Comparison of ENCODE assay signal across 22 mouse cellular contexts in the genomic region with DNA sequence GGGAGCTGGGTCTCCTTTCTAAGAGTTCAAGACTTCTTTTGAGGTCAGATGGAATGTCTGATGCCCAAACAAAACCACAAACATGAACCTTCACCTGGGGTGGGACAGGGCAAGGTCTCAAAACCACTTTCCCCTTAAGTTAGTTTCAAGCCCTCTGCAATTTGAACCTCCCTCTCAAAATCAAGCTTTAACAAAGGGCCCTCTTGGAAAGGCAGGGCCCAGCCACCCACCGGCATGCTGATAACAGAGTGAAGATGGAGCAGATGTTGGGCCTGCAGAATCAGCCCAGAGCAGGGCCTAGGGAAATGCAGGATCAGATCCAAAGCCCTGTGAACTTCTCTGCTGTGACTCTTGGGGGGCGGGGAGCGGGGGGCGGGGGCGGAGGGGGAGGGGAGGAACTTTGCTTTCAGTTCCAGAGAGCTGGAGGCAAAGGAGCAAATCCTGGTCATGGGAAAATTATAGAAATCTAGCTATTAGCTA. TPM values are rescaled to one million over a fixed set of nuclear protein-coding genes. Genes with fewer than 3 reads are reported as not detected.
A peak's percentile ranks its signal among the peaks of the same experiment; 100 is the strongest.
DNase-seq lines count a peak whose midpoint lies in the region; ATAC-seq and TF ChIP-seq lines count a peak whose summit lies in the region.
"Had no signal": no experiment of that assay in that cellular context is flagged by ENCODE, and none has a peak within 500 bp of the region (broad histone marks: within the 10 kb centered on the region; RNA-seq: fewer than 3 reads in every experiment).

No protein-coding gene starts in this region.

- no peak overlapping the region for H3K9ac ChIP-seq in kidney, embryonic 16.5 days (replicated peaks; ENCODE audit: low read length)
- H3K9ac ChIP-seq in stomach, embryonic 15.5 days: no peak overlapping the region
- H3K9ac ChIP-seq in stomach, postnatal 0 days (ENCODE audit: low read length): no peak overlapping the region
- H3K9ac ChIP-seq: forebrain, embryonic 12.5 days; hindbrain, embryonic 14.5 days; limb, embryonic 15.5 days; liver, embryonic 15.5 days had no signal

- peaks cover 61% of the 10 kb centered on the region for H3K4me1 ChIP-seq in kidney, embryonic 16.5 days (ENCODE audit: insufficient read depth, low read length)
- H3K4me1 ChIP-seq in stomach, embryonic 15.5 days: peaks cover 12% of the 10 kb centered on the region
- no peaks in the 10 kb centered on the region for H3K4me1 ChIP-seq in stomach, postnatal 0 days (replicated peaks; ENCODE audit: control insufficient read depth, insufficient read depth)
- H3K4me1 ChIP-seq: liver, embryonic 15.5 days had no signal

- H3K4me3 ChIP-seq in gastrocnemius, adult 2 months: no peak overlapping the region
- no peak overlapping the region for H3K4me3 ChIP-seq in kidney, embryonic 16.5 days (ENCODE audit: low read length)
- no peak overlapping the region for H3K4me3 ChIP-seq in stomach, embryonic 15.5 days (replicated peaks)
- H3K4me3 ChIP-seq in stomach, postnatal 0 days (ENCODE audit: low read depth, low read length): no peak overlapping the region
- H3K4me3 ChIP-seq: forebrain, embryonic 12.5 days; limb, embryonic 15.5 days; liver, embryonic 15.5 days had no signal

- intact Hi-C loops in gastrocnemius, adult 2 months (cut with DNase I): no loop called here

- no peaks in the 10 kb centered on the region for H3K9me3 ChIP-seq in kidney, embryonic 16.5 days (ENCODE audit: low read length)
- H3K9me3 ChIP-seq in stomach, embryonic 15.5 days: no peaks in the 10 kb centered on the region
- no peaks in the 10 kb centered on the region for H3K9me3 ChIP-seq in stomach, postnatal 0 days (ENCODE audit: control insufficient read depth, low read length)
- H3K9me3 ChIP-seq: forebrain, embryonic 12.5 days; limb, embryonic 15.5 days; liver, embryonic 15.5 days had no signal

- no peak for TF ChIP-seq EP300 in stomach, postnatal 0 days (optimal IDR thresholded peaks at IDR 0.05)

- TF ChIP-seq CTCF in gastrocnemius, adult 2 months (IDR thresholded peaks at IDR 0.05): no peak
- no peak for TF ChIP-seq CTCF in stomach, postnatal 0 days (IDR thresholded peaks at IDR 0.05; ENCODE audit: low read depth)

- no peaks in the 10 kb centered on the region for H3K27me3 ChIP-seq in kidney, embryonic 16.5 days (ENCODE audit: insufficient read depth, low read length)
- no peaks in the 10 kb centered on the region for H3K27me3 ChIP-seq in stomach, embryonic 15.5 days (replicated peaks)
- H3K27me3 ChIP-seq in stomach, postnatal 0 days (ENCODE audit: control insufficient read depth, insufficient read depth, low read length): no peaks in the 10 kb centered on the region
- H3K27me3 ChIP-seq: limb, embryonic 15.5 days; liver, embryonic 15.5 days had no signal

- no peak overlapping the region for H3K4me2 ChIP-seq in kidney, embryonic 16.5 days (replicated peaks; ENCODE audit: low read depth, low read length)
- H3K4me2 ChIP-seq in stomach, embryonic 15.5 days: no peak overlapping the region
- no peak overlapping the region for H3K4me2 ChIP-seq in stomach, postnatal 0 days (replicated peaks; ENCODE audit: low read depth)
- H3K4me2 ChIP-seq: forebrain, embryonic 12.5 days; hindbrain, embryonic 14.5 days; limb, embryonic 15.5 days; liver, embryonic 15.5 days had no signal

- peaks cover 44% of the 10 kb centered on the region for H3K36me3 ChIP-seq in kidney, embryonic 16.5 days (ENCODE audit: insufficient read depth, low read length)
- peaks cover 24% of the 10 kb centered on the region for H3K36me3 ChIP-seq in stomach, embryonic 15.5 days
- peaks cover 7% of the 10 kb centered on the region; the same call in 1 of the 2 replicates for H3K36me3 ChIP-seq in stomach, postnatal 0 days (ENCODE audit: control insufficient read depth, insufficient read depth, low read length)
- H3K36me3 ChIP-seq: liver, embryonic 15.5 days had no signal

- H3K27ac ChIP-seq in gastrocnemius, adult 2 months: peak overlapping the region; percentile 41
- H3K27ac ChIP-seq in kidney, embryonic 16.5 days (ENCODE audit: low read length): peak overlapping the region; percentile 62
- H3K27ac ChIP-seq in stomach, embryonic 15.5 days: 0 out of 2 replicates have a peak overlapping the region, but pooled peaks have one; percentile 8
- no peak overlapping the region for H3K27ac ChIP-seq in stomach, postnatal 0 days (replicated peaks)
- H3K27ac ChIP-seq: forebrain, embryonic 12.5 days; hindbrain, embryonic 14.5 days; limb, embryonic 15.5 days; liver, embryonic 15.5 days had no signal

- no peak for DNase-seq in gastrocnemius, adult 2 months
- DNase-seq in gastrocnemius, postnatal 25 days: no peak
- no peak for DNase-seq in kidney, adult 11 months
- DNase-seq in stomach, postnatal 0 days (ENCODE audit: low spot score): no peak
- DNase-seq in urinary bladder, adult 2 months (ENCODE audit: low spot score): no peak
- no peak for DNase-seq in thymus, adult 18-20 months
- DNase-seq: adrenal gland, postnatal 36 days; cerebellum, adult 11-12 months; cerebellum, postnatal 14 days; embryo, embryonic 11 days; gastrocnemius, postnatal 14 days; heart, postnatal 14 days; lung, postnatal 10 days; right cerebral cortex, adult 18-20 months; thymus, postnatal 4 days had no signal

- WGBS in kidney, embryonic 16.5 days: 5% methylated on average over 3 of the region's 5 CpGs
- WGBS in stomach, embryonic 15.5 days: 25% methylated on average over 5 of the region's 5 CpGs
- 27% methylated on average over 5 of the region's 5 CpGs for WGBS in stomach, postnatal 0 days

- ATAC-seq in kidney, embryonic 16.5 days (ENCODE audit: low FRiP score, low TSS enrichment): peak; percentile 32; the same call in 1 of the 2 replicates
- ATAC-seq in stomach, embryonic 15.5 days (ENCODE audit: insufficient read depth, low FRiP score, low read depth): no peak
- no peak for ATAC-seq in stomach, postnatal 0 days (ENCODE audit: low FRiP score, low TSS enrichment)
- ATAC-seq: intestine, postnatal 0 days had no signal

RNA-seq across cellular contexts. Expression of gene Jag1, which starts 19.4 kb away (rescaled TPM):
- 1 to 10 TPM; 5.3 to 6.7 TPM for total RNA-seq in gastrocnemius, adult 2 months (2021)
- total RNA-seq in gastrocnemius, postnatal 25 days (2021): 1 to 10 TPM; 5.6 to 7.1 TPM
- polyA plus RNA-seq in kidney, embryonic 16.5 days (2015; fragmentation: Nextera tagmentation; extraction: Ambion mirVana): 37.9 and 49.2 TPM in 2 replicates
- 18.3 and 20.3 TPM in 2 replicates for polyA plus RNA-seq in stomach, embryonic 15.5 days (2015; fragmentation: Nextera tagmentation; extraction: Ambion mirVana)
- 8.2 and 8.8 TPM in 2 replicates for polyA plus RNA-seq in stomach, postnatal 0 days (2015; fragmentation: Nextera tagmentation; extraction: Ambion mirVana)
- polyA plus RNA-seq in urinary bladder, adult 2 months (2012; rRNA removed): 8.1 and 20.0 TPM in 2 replicates
